Mouse (Mus musculus): ENCODE data around the gene Trim69. TPM values are rescaled to one million over a fixed set of nuclear protein-coding genes. Genes with fewer than 3 reads are reported as not detected.
A peak's percentile ranks its signal among the peaks of the same experiment; 100 is the strongest.

Trim69 gene
- polyA plus RNA-seq, 1 experiment from 2014 or later = 0.09 TPM

- Histone ChIP-seq H3K4me3 (ENCODE audit: low read length) (no peak overlapping the region), H3K9me3 (ENCODE audit: control insufficient read depth, low read length) (peaks cover 2% of the 10 kb centered on the region; the same call in 1 of the 2 replicates)
- 62% methylated on average over 5 of the region's 5 CpGs for WGBS
Measured at GRCm38 (mm10) chr2:122137839-122138465, 22.5 kb upstream of the Trim69 start.

GRCm38 (mm10) chr2:122140815-122141214 is 19.7 kb upstream of the Trim69 start:
- no peak overlapping the region for H3K4me3 ChIP-seq (ENCODE audit: low read length)
- no peak for ATAC-seq
- WGBS = 87% methylated on average over 2 of the region's 2 CpGs
- no peak overlapping the region for H3K27ac ChIP-seq (ENCODE audit: low read depth, low read length)
- no peaks in the 10 kb centered on the region for H3K36me3 ChIP-seq (ENCODE audit: control insufficient read depth, insufficient read depth, low read length)
- no peaks in the 10 kb centered on the region for H3K27me3 ChIP-seq (replicated peaks; ENCODE audit: control insufficient read depth, insufficient read depth, low read length)
- H3K9me3 ChIP-seq (ENCODE audit: control insufficient read depth, low read length) = peaks cover 2% of the 10 kb centered on the region; the same call in 1 of the 2 replicates
- H3K4me2 ChIP-seq (ENCODE audit: low read length) = no peak overlapping the region
- H3K9ac ChIP-seq (ENCODE audit: low read depth, low read length) = no peak overlapping the region
- no peaks in the 10 kb centered on the region for H3K4me1 ChIP-seq (ENCODE audit: control insufficient read depth, insufficient read depth, low read depth, low read length)

More at GRCm38 (mm10) chr2:122137839-122138465, 22.5 kb upstream of the Trim69 start:
- no peak overlapping the region for H3K27ac ChIP-seq (ENCODE audit: low read depth, low read length)
- no peak overlapping the region for H3K4me2 ChIP-seq (ENCODE audit: low read length)
- H3K4me1 ChIP-seq (ENCODE audit: control insufficient read depth, insufficient read depth, low read depth, low read length) = no peaks in the 10 kb centered on the region
- no peak overlapping the region for H3K9ac ChIP-seq (ENCODE audit: low read depth, low read length)
- no peaks in the 10 kb centered on the region for H3K36me3 ChIP-seq (ENCODE audit: control insufficient read depth, insufficient read depth, low read length)
- no peak for ATAC-seq
- H3K27me3 ChIP-seq (replicated peaks; ENCODE audit: control insufficient read depth, insufficient read depth, low read length) = no peaks in the 10 kb centered on the region

GRCm38 (mm10) chr2:122141332-122141967 is 19.1 kb upstream of the Trim69 start:
- 70% methylated on average over 5 of the region's 5 CpGs for WGBS
- Histone ChIP-seq H3K27me3 (replicated peaks; ENCODE audit: control insufficient read depth, insufficient read depth, low read length) (no peaks in the 10 kb centered on the region), H3K27ac (ENCODE audit: low read depth, low read length) (no peak overlapping the region), H3K9me3 (ENCODE audit: control insufficient read depth, low read length) (peaks cover 2% of the 10 kb centered on the region; the same call in 1 of the 2 replicates), H3K9ac (ENCODE audit: low read depth, low read length) (no peak overlapping the region), H3K4me3 (ENCODE audit: low read length) (no peak overlapping the region), H3K36me3 (ENCODE audit: control insufficient read depth, insufficient read depth, low read length) (no peaks in the 10 kb centered on the region), H3K4me1 (ENCODE audit: control insufficient read depth, insufficient read depth, low read depth, low read length) (no peaks in the 10 kb centered on the region), H3K4me2 (ENCODE audit: low read length) (no peak overlapping the region)
- no peak for ATAC-seq

GRCm38 (mm10) chr2:122143111-122143510 is 17.4 kb upstream of the Trim69 start:
- Histone ChIP-seq H3K4me1 (ENCODE audit: control insufficient read depth, insufficient read depth, low read depth, low read length) (peaks cover 4% of the 10 kb centered on the region), H3K9me3 (ENCODE audit: control insufficient read depth, low read length) (no peaks in the 10 kb centered on the region), H3K9ac (ENCODE audit: low read depth, low read length) (no peak overlapping the region), H3K27ac (ENCODE audit: low read depth, low read length) (no peak overlapping the region), H3K36me3 (ENCODE audit: control insufficient read depth, insufficient read depth, low read length) (no peaks in the 10 kb centered on the region), H3K4me2 (ENCODE audit: low read length) (no peak overlapping the region), H3K4me3 (ENCODE audit: low read length) (no peak overlapping the region), H3K27me3 (replicated peaks; ENCODE audit: control insufficient read depth, insufficient read depth, low read length) (no peaks in the 10 kb centered on the region)
- no peak for ATAC-seq
- WGBS = 93% methylated on average over 3 of the region's 3 CpGs

- H3K9ac ChIP-seq (ENCODE audit: low read depth, low read length) = no peak overlapping the region
- H3K36me3 ChIP-seq (ENCODE audit: control insufficient read depth, insufficient read depth, low read length) = no peaks in the 10 kb centered on the region
- H3K4me3 ChIP-seq (ENCODE audit: low read length) = no peak overlapping the region
- no peak for ATAC-seq
- H3K9me3 ChIP-seq (ENCODE audit: control insufficient read depth, low read length) = no peaks in the 10 kb centered on the region
- 76% methylated on average over 4 of the region's 4 CpGs for WGBS
- no peaks in the 10 kb centered on the region for H3K27me3 ChIP-seq (replicated peaks; ENCODE audit: control insufficient read depth, insufficient read depth, low read length)
- H3K27ac ChIP-seq (ENCODE audit: low read depth, low read length) = no peak overlapping the region
- no peak overlapping the region for H3K4me2 ChIP-seq (ENCODE audit: low read length)
- H3K4me1 ChIP-seq (ENCODE audit: control insufficient read depth, insufficient read depth, low read depth, low read length) = peaks cover 4% of the 10 kb centered on the region
Measured at GRCm38 (mm10) chr2:122145756-122146155, 14.7 kb upstream of the Trim69 start.

- Histone ChIP-seq H3K4me1 (ENCODE audit: control insufficient read depth, insufficient read depth, low read depth, low read length) (peaks cover 4% of the 10 kb centered on the region), H3K27me3 (replicated peaks; ENCODE audit: control insufficient read depth, insufficient read depth, low read length) (no peaks in the 10 kb centered on the region), H3K27ac (ENCODE audit: low read depth, low read length) (no peak overlapping the region), H3K4me3 (ENCODE audit: low read length) (no peak overlapping the region), H3K36me3 (ENCODE audit: control insufficient read depth, insufficient read depth, low read length) (no peaks in the 10 kb centered on the region), H3K9ac (ENCODE audit: low read depth, low read length) (no peak overlapping the region), H3K4me2 (ENCODE audit: low read length) (no peak overlapping the region), H3K9me3 (ENCODE audit: control insufficient read depth, low read length) (no peaks in the 10 kb centered on the region)
- ATAC-seq = no peak
- WGBS = 67% methylated on average over 6 of the region's 6 CpGs
Measured at GRCm38 (mm10) chr2:122146687-122147086, 13.8 kb upstream of the Trim69 start.

- peak within 1 kb of the TSS; percentile 92 for H3K4me2 ChIP-seq (ENCODE audit: low read length)
- peak; percentile 99 for ATAC-seq
- peaks cover 4% of the 10 kb centered on the region for H3K4me1 ChIP-seq (ENCODE audit: control insufficient read depth, insufficient read depth, low read depth, low read length)
- peak within 1 kb of the TSS; percentile 79 for H3K9ac ChIP-seq (ENCODE audit: low read depth, low read length)
- peak within 1 kb of the TSS; percentile 57 for H3K27ac ChIP-seq (ENCODE audit: low read depth, low read length)
- WGBS = under 1% methylated on average over 40 of the region's 40 CpGs
- peak within 1 kb of the TSS; percentile 78 for H3K4me3 ChIP-seq (ENCODE audit: low read length)
- no peaks in the 10 kb centered on the region for H3K27me3 ChIP-seq (replicated peaks; ENCODE audit: control insufficient read depth, insufficient read depth, low read length)
- H3K36me3 ChIP-seq (ENCODE audit: control insufficient read depth, insufficient read depth, low read length) = no peaks in the 10 kb centered on the region
- no peaks in the 10 kb centered on the region for H3K9me3 ChIP-seq (ENCODE audit: control insufficient read depth, low read length)
Measured at GRCm38 (mm10) chr2:122147508-122148241, 12.8 kb upstream of the Trim69 start, which contains the start of gene B2m. B2m (plus strand) TSS chr2:122147686.

GRCm38 (mm10) chr2:122148242-122148917 is 12.1 kb upstream of the Trim69 start:
- Histone ChIP-seq H3K9ac (ENCODE audit: low read depth, low read length) (peak overlapping the region; percentile 79), H3K4me3 (ENCODE audit: low read length) (peak overlapping the region; percentile 78), H3K4me1 (ENCODE audit: control insufficient read depth, insufficient read depth, low read depth, low read length) (peaks cover 4% of the 10 kb centered on the region), H3K4me2 (ENCODE audit: low read length) (peak overlapping the region; percentile 92), H3K27ac (ENCODE audit: low read depth, low read length) (no peak overlapping the region), H3K9me3 (ENCODE audit: control insufficient read depth, low read length) (no peaks in the 10 kb centered on the region), H3K36me3 (ENCODE audit: control insufficient read depth, insufficient read depth, low read length) (no peaks in the 10 kb centered on the region), H3K27me3 (replicated peaks; ENCODE audit: control insufficient read depth, insufficient read depth, low read length) (no peaks in the 10 kb centered on the region)
- 35% methylated on average over 18 of the region's 18 CpGs for WGBS
- ATAC-seq = 0 out of 2 replicates have a peak, but pooled peaks have one; percentile 15

Measured in hindbrain, embryonic 16.5 days (tissue).